In the genomic region with DNA sequence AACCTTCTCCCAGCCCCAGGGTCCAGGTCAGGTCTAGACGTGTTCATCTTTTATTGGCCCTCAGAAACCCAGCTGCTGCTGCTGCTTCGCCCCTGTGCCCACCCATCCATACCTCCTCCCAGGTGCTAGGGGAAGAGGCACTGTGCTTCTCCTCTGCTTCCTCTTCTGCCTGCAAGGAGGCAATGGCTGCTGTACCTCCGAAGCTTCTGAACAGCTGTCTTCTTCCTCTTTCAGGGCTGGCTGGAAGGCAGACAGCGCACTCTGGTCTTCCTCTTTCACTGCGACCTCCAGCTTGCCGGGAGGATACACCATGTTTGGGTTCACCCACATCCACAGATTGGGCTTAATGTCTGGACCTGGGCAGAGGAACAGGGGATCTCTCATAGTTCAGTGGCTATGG, we compare ENCODE assay signal across 1 mouse cellular context.
A peak's percentile ranks its signal among the peaks of the same experiment; 100 is the strongest.
TF ChIP-seq lines count a peak whose summit lies in the region.

No protein-coding gene starts in this region.

TF ChIP-seq in CH12.LX, 34 proteins besides CTCF, POLR2A, EP300 and RAD21:
- TF ChIP-seq E2F4 (IDR thresholded peaks at IDR 0.05; ENCODE audit: insufficient replicate concordance, low read depth, low read length) (no peak), SIN3A (IDR thresholded peaks at IDR 0.05; ENCODE audit: low read length) (peak; percentile 35; the same call in 1 of the 2 replicates), TBP (conservative IDR thresholded peaks at IDR 0.05; ENCODE audit: low read depth, low read length) (no peak), SMC3 (IDR thresholded peaks at IDR 0.05; ENCODE audit: low read depth, low read length) (no peak), PAX5 (IDR thresholded peaks at IDR 0.05; ENCODE audit: low read length) (no peak), MAFK (IDR thresholded peaks at IDR 0.05; ENCODE audit: insufficient replicate concordance, low read length) (no peak), MAZ (IDR thresholded peaks at IDR 0.05; ENCODE audit: low read depth, low read length) (no peak), ZKSCAN1 (IDR thresholded peaks at IDR 0.05; ENCODE audit: borderline replicate concordance, low read depth, low read length) (no peak), ZMIZ1 (IDR thresholded peaks at IDR 0.05; ENCODE audit: low read depth, low read length) (no peak), UBTF (IDR thresholded peaks at IDR 0.05; ENCODE audit: low read depth, low read length) (no peak), IRF4 (IDR thresholded peaks at IDR 0.05; ENCODE audit: low read depth, low read length) (peak; percentile 20; the same call in 1 of the 2 replicates), CHD1 (IDR thresholded peaks at IDR 0.05; ENCODE audit: low read depth, low read length) (no peak), MEF2A (IDR thresholded peaks at IDR 0.05; ENCODE audit: borderline replicate concordance, low read depth, low read length) (no peak), JUND (conservative IDR thresholded peaks at IDR 0.05; ENCODE audit: low read depth, low read length) (no peak), ELF1 (IDR thresholded peaks at IDR 0.05; ENCODE audit: low read depth, low read length) (peak; percentile 41; the same call in 1 of the 2 replicates), JUN (IDR thresholded peaks at IDR 0.05; ENCODE audit: insufficient read depth, low read depth, low read length) (no peak), ZNF384 (IDR thresholded peaks at IDR 0.05; ENCODE audit: low read depth, low read length) (no peak; the same call in 1 of the 2 replicates), KAT2A (IDR thresholded peaks at IDR 0.05; ENCODE audit: insufficient replicate concordance, low read length) (no peak), NRF1 (IDR thresholded peaks at IDR 0.05; ENCODE audit: low read depth, low read length) (0 out of 2 replicates have a peak, but pooled peaks have one; percentile 8), TCF12 (IDR thresholded peaks at IDR 0.05; ENCODE audit: low read depth, low read length) (peak; percentile 35; the same call in 1 of the 2 replicates), ZC3H11A (IDR thresholded peaks at IDR 0.05; ENCODE audit: low read depth, low read length) (no peak), RCOR1 (conservative IDR thresholded peaks at IDR 0.05; ENCODE audit: low read depth, low read length) (no peak), MYC (IDR thresholded peaks at IDR 0.05; ENCODE audit: low read depth, low read length) (no peak), MXI1 (IDR thresholded peaks at IDR 0.05; ENCODE audit: low read depth, low read length) (no peak), BHLHE40 (IDR thresholded peaks at IDR 0.05; ENCODE audit: low read depth, low read length) (no peak), POLR2AphosphoS2 (IDR thresholded peaks at IDR 0.05; ENCODE audit: low read depth, low read length) (no peak), ETS1 (conservative IDR thresholded peaks at IDR 0.05; ENCODE audit: low read depth, low read length) (no peak), USF2 (conservative IDR thresholded peaks at IDR 0.05; ENCODE audit: low read depth, low read length) (no peak), HCFC1 (IDR thresholded peaks at IDR 0.05; ENCODE audit: low read depth, low read length) (0 out of 2 replicates have a peak, but pooled peaks have one; percentile 10), MAX (IDR thresholded peaks at IDR 0.05; ENCODE audit: low read length) (0 out of 2 replicates have a peak, but pooled peaks have one; percentile 14), NELFE (IDR thresholded peaks at IDR 0.05; ENCODE audit: low read depth, low read length) (no peak), USF1 (IDR thresholded peaks at IDR 0.05; ENCODE audit: low read depth, low read length) (no peak), CHD2 (IDR thresholded peaks at IDR 0.05; ENCODE audit: low read length) (0 out of 2 replicates have a peak, but pooled peaks have one; percentile 26), GABPA (IDR thresholded peaks at IDR 0.05; ENCODE audit: insufficient replicate concordance, low read depth, low read length) (no peak)
TF ChIP-seq in CH12.LX: peak in this region for 8.
